Mouse (Mus musculus) limb, embryonic 14.5 days (tissue): ENCODE data around the gene Olfr656. TPM values are rescaled to one million over a fixed set of nuclear protein-coding genes. Genes with fewer than 3 reads are reported as not detected.

ENCODE experiments used
- ATAC-seq: fragments of 200-750 bp; cut with Nextera tagmentation; 2 replicates; pipeline ENCODE4 v1.8.0; 2017; ENCODE audit warnings: low read depth, moderate number of reproducible peaks, moderate TSS enrichment; ENCODE audit not compliant: low FRiP score
- DNase-seq: peaks from one replicate; pipeline ENCODE4 v3.0.0-alpha.2; 2015; ENCODE audit warnings: low spot score
- H3K27ac ChIP-seq: fragments of 300-500 bp; sonication (generic); replicated peaks from 2 replicates; pipeline ENCODE4 v1.5.1; 2014; ENCODE audit warnings: low read depth, mild to moderate bottlenecking, low read length, moderate library complexity, mixed read lengths
- H3K27me3 ChIP-seq: fragments of 300-500 bp; sonication (generic); 2 replicates; pipeline ENCODE4 v1.6.1; 2014; ENCODE audit warnings: low read length, mixed read lengths; ENCODE audit not compliant: control insufficient read depth, insufficient read depth
- H3K36me3 ChIP-seq: fragments of 300-500 bp; sonication (generic); 2 replicates; pipeline ENCODE4 v1.6.1; 2014; ENCODE audit warnings: mild to moderate bottlenecking, low read length, moderate library complexity, mixed read lengths; ENCODE audit not compliant: control insufficient read depth, insufficient read depth
- H3K4me1 ChIP-seq: fragments of 300-500 bp; sonication (generic); 2 replicates; pipeline ENCODE4 v1.6.1; 2014; ENCODE audit warnings: antibody characterized with exemption, low read length, mixed read lengths; ENCODE audit not compliant: control insufficient read depth, insufficient read depth
- H3K4me2 ChIP-seq: fragments of 300-500 bp; sonication (generic); replicated peaks from 2 replicates; pipeline ENCODE4 v1.6.1; 2014; ENCODE audit warnings: low read depth, mild to moderate bottlenecking, low read length, moderate library complexity; ENCODE audit not compliant: severe bottlenecking
- H3K4me3 ChIP-seq: fragments of 300-500 bp; sonication (generic); replicated peaks from 2 replicates; pipeline ENCODE4 v1.5.1; 2014; ENCODE audit warnings: low read length
- H3K9ac ChIP-seq: fragments of 300-500 bp; sonication (generic); 2 replicates; pipeline ENCODE4 v1.6.1; 2014; ENCODE audit warnings: mild to moderate bottlenecking, low read depth, low read length, moderate library complexity; ENCODE audit not compliant: severe bottlenecking
- H3K9me3 ChIP-seq: fragments of 300-500 bp; sonication (generic); 2 replicates; pipeline ENCODE4 v1.6.1; 2016; ENCODE audit warnings: low read length; ENCODE audit not compliant: control insufficient read depth
- POLR2A ChIP-seq: fragments of 200-500 bp; IDR thresholded peaks from 2 replicates; pipeline ENCODE4 v1.8.0; 2012; ENCODE audit warnings: inconsistent platforms, mild to moderate bottlenecking, moderate library complexity, borderline replicate concordance; ENCODE audit not compliant: insufficient read depth, insufficient read length; ENCODE audit errors: extremely low read depth
- WGBS: fragments of 180-500 bp; shearing (Covaris S2); extraction: QIAGEN DNeasy Blood & Tissue Kit; methylation state at CpG from one replicate; pipeline ENCODE4 v1.1.7; 2014; 5-methylcytosine and 5-hydroxymethylcytosine counted together
- polyA plus RNA-seq, 2 experiments: library from polyadenylated mRNA; depleted of rRNA in 1 of 2; stranded (reverse) in 1 of 2; unstranded in 1 of 2; fragments of >200 nt; fragmentation: Nextera tagmentation in 1 of 2; extraction: Ambion mirVana in 1 of 2; gene quantifications; 2 replicates each; pipeline versions ENCODE4 v1.2.1 to v1.2.3; 2012 to 2014

Gene Olfr656
- polyA plus RNA-seq, 2 experiments: not detected

GRCm38 (mm10) chr7:104666453-104666852 lies 52.7 kb downstream of the Olfr656 start, which contains the start of gene Olfr659:
Gene Olfr659, plus strand, starts transcription at chr7:104666753.
- Histone ChIP-seq H3K9ac (no peak within 1 kb of the TSS), H3K36me3 (no peaks in the 10 kb centered on the region), H3K4me1 (no peaks in the 10 kb centered on the region), H3K27ac (no peak within 1 kb of the TSS), H3K9me3 (no peaks in the 10 kb centered on the region), H3K4me2 (no peak within 1 kb of the TSS), H3K27me3 (no peaks in the 10 kb centered on the region), H3K4me3 (no peak within 1 kb of the TSS)
- ATAC-seq: no peak
- TF ChIP-seq POLR2A: no peak
- DNase-seq: no peak
- 89% methylated on average over 3 of the region's 3 CpGs for WGBS

Other genes starting within 250 kb of the Olfr656 start
- 0.04 and 0.06 TPM in 2 replicates for gene Trim30b, start 244.1 kb upstream of the Olfr656 start, polyA plus RNA-seq (2012; rRNA removed)
- 0.07 TPM in 1 of 2 replicates, not detected in the other for gene Trim30b, start 244.1 kb upstream of the Olfr656 start, polyA plus RNA-seq (2014; fragmentation: Nextera tagmentation; extraction: Ambion mirVana)
- gene Trim30c, start 213.1 kb upstream of the Olfr656 start, polyA plus RNA-seq (2012; rRNA removed): 0.24 TPM in 1 of 2 replicates, not detected in the other
- 0.14 and 0.30 TPM in 2 replicates for gene Trim30c, start 213.1 kb upstream of the Olfr656 start, polyA plus RNA-seq (2014; fragmentation: Nextera tagmentation; extraction: Ambion mirVana)
- 1.2 and 1.4 TPM in 2 replicates for gene Trim30a, start 148.8 kb upstream of the Olfr656 start, polyA plus RNA-seq (2012; rRNA removed)
- 1.3 and 1.9 TPM in 2 replicates for gene Trim30a, start 148.8 kb upstream of the Olfr656 start, polyA plus RNA-seq (2014; fragmentation: Nextera tagmentation; extraction: Ambion mirVana)
- gene Trim30d, start 106.1 kb upstream of the Olfr656 start, polyA plus RNA-seq (2012; rRNA removed): 0.36 and 0.40 TPM in 2 replicates
- gene Trim30d, start 106.1 kb upstream of the Olfr656 start, polyA plus RNA-seq (2014; fragmentation: Nextera tagmentation; extraction: Ambion mirVana): 0.36 and 0.50 TPM in 2 replicates
- not detected in 2 replicates for gene Olfr651, start 63.8 kb upstream of the Olfr656 start, polyA plus RNA-seq (2012; rRNA removed)
- not detected in 2 replicates for gene Olfr651, start 63.8 kb upstream of the Olfr656 start, polyA plus RNA-seq (2014; fragmentation: Nextera tagmentation; extraction: Ambion mirVana)
- not detected in 2 replicates for gene Olfr652, start 53.1 kb upstream of the Olfr656 start, polyA plus RNA-seq (2012; rRNA removed)
- not detected in 2 replicates for gene Olfr652, start 53.1 kb upstream of the Olfr656 start, polyA plus RNA-seq (2014; fragmentation: Nextera tagmentation; extraction: Ambion mirVana)
- not detected in 2 replicates for gene Olfr653, start 36.6 kb upstream of the Olfr656 start, polyA plus RNA-seq (2012; rRNA removed)
- not detected in 2 replicates for gene Olfr653, start 36.6 kb upstream of the Olfr656 start, polyA plus RNA-seq (2014; fragmentation: Nextera tagmentation; extraction: Ambion mirVana)
- gene Olfr654, start 26.9 kb upstream of the Olfr656 start, polyA plus RNA-seq (2012; rRNA removed): not detected in 2 replicates
- gene Olfr654, start 26.9 kb upstream of the Olfr656 start, polyA plus RNA-seq (2014; fragmentation: Nextera tagmentation; extraction: Ambion mirVana): not detected in 2 replicates
- gene Olfr655, start 12.2 kb upstream of the Olfr656 start, polyA plus RNA-seq (2012; rRNA removed): not detected in 2 replicates
- not detected in 2 replicates for gene Olfr655, start 12.2 kb upstream of the Olfr656 start, polyA plus RNA-seq (2014; fragmentation: Nextera tagmentation; extraction: Ambion mirVana)
- gene Olfr657, start 10.8 kb downstream of the Olfr656 start, polyA plus RNA-seq (2012; rRNA removed): not detected in 2 replicates
- gene Olfr657, start 10.8 kb downstream of the Olfr656 start, polyA plus RNA-seq (2014; fragmentation: Nextera tagmentation; extraction: Ambion mirVana): not detected in 2 replicates
- gene Olfr658, start 33.4 kb downstream of the Olfr656 start, polyA plus RNA-seq (2012; rRNA removed): 0.01 TPM in 1 of 2 replicates, not detected in the other
- not detected in 2 replicates for gene Olfr658, start 33.4 kb downstream of the Olfr656 start, polyA plus RNA-seq (2014; fragmentation: Nextera tagmentation; extraction: Ambion mirVana)
- gene Olfr659, start 52.8 kb downstream of the Olfr656 start, polyA plus RNA-seq (2012; rRNA removed): not detected in 2 replicates
- not detected in 2 replicates for gene Olfr659, start 52.8 kb downstream of the Olfr656 start, polyA plus RNA-seq (2014; fragmentation: Nextera tagmentation; extraction: Ambion mirVana)
- not detected in 2 replicates for gene Olfr661, start 72.5 kb downstream of the Olfr656 start, polyA plus RNA-seq (2012; rRNA removed)
- gene Olfr661, start 72.5 kb downstream of the Olfr656 start, polyA plus RNA-seq (2014; fragmentation: Nextera tagmentation; extraction: Ambion mirVana): not detected in 2 replicates
- not detected in 2 replicates for gene Usp17le, start 163.5 kb downstream of the Olfr656 start, polyA plus RNA-seq (2012; rRNA removed)
- not detected in 2 replicates for gene Usp17le, start 163.5 kb downstream of the Olfr656 start, polyA plus RNA-seq (2014; fragmentation: Nextera tagmentation; extraction: Ambion mirVana)
- not detected in 2 replicates for gene Usp17lb, start 228.6 kb downstream of the Olfr656 start, polyA plus RNA-seq (2012; rRNA removed)
- gene Usp17lb, start 228.6 kb downstream of the Olfr656 start, polyA plus RNA-seq (2014; fragmentation: Nextera tagmentation; extraction: Ambion mirVana): not detected in 2 replicates
- not detected in 2 replicates for gene Usp17la, start 243.1 kb downstream of the Olfr656 start, polyA plus RNA-seq (2012; rRNA removed)
- gene Usp17la, start 243.1 kb downstream of the Olfr656 start, polyA plus RNA-seq (2014; fragmentation: Nextera tagmentation; extraction: Ambion mirVana): not detected in 2 replicates